Mouse (Mus musculus) telencephalon, adult 2 months (tissue): ENCODE data around the gene Tbc1d23.
A peak's percentile ranks its signal among the peaks of the same experiment; 100 is the strongest.

ENCODE experiments used
- DNase-seq: peaks from one replicate; pipeline ENCODE4 v3.0.0-alpha.2; 2011; ENCODE audit warnings: low read depth, low spot score

Tbc1d23 gene

DNA sequence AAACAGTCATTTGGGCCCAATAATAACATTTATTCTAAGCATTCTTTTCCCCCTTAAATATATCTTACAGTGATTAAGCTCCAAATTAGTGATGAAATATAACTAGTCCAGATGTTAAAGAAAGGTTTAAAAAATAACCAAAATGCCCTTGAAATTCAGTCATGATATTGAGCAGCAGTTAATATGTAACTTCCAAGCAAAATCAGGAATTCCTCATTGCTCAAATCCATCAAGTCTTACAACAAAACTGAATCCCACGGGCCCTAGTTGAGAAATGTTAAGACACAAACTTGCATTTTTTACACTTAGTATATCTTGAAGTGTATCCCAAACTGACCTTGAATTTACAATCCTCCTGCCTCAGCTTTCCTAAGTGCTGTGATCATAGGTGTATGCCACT lies 67.6 kb downstream of the Tbc1d23 start:
- no peak for DNase-seq

DNA sequence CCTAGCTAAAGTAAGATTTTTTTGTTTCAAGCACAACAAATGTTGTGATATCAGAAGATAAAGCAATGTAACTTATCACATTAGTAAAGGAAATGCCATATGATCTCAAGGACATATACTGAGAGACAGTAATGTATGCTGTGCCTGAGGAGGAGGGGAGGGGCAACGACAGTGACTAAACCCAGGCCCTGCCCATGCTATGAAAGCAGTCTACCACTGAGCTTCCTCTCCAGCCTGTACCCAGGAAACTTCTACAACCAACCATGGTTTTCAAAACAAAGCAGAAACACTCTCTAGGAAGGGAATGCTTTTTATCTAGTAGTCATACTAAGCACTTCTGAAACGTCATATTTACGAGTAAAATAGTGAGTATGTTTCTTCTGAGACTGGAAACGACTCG lies 68.5 kb downstream of the Tbc1d23 start:
- no peak for DNase-seq

DNA sequence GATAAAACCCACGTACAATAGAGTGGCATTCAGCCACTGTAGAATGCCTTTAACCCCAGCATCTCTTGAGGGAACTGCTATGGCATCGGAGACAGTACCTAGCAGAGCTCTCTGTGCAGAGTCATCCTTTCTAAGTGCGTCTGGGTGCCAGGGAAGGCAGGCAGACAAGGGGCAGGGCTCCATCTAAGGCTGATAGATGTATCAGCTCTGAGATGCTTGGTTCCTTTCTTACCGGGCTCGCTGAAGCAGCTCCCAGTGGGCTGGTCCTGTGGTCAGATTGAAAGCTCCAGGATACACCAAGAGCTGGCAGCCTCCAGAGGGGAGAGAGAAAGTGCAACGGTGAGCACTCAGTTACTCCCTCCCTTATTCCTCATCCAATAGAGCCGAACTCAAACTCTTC lies 71.5 kb downstream of the Tbc1d23 start:
- no peak for DNase-seq

DNA sequence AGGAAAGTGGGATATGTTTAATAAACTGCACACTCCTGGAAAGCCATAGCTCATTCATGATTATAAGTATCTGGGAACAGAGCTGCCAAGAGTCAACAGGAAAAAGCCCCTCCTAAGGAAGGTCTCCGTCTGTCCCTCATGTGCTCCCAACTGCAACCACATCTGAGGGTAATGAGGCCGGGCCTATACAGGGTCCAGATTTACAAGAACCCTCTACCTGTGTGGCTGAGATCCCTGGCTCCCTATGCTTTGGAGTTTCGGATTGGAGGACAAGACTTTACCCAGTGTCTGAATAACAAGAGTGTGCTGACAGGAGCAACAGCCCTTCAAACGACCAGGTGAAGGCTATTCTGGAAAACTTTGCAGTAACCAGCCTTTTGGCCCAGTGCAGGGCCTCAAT lies 73.6 kb downstream of the Tbc1d23 start:
- DNase-seq: no peak

DNA sequence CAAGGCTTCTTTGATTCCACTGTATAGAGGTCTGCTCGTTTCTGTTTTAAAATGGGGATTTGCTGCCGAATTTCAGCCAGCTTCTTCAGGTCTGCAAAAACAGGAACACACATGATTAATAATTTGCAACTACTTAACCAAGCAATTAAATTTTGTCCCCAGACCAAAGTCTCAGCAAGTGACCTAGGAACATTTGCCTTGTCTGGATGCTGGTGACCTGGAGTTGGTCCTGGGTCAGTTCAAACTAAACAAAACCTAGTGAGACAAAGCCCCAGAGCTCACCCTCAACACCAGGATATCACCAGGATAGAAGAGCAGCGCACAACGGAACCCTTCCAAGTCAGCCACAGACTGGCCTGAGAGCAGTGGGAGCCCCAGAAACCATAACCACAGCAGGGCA lies 74.2 kb downstream of the Tbc1d23 start:
- no peak for DNase-seq

DNA sequence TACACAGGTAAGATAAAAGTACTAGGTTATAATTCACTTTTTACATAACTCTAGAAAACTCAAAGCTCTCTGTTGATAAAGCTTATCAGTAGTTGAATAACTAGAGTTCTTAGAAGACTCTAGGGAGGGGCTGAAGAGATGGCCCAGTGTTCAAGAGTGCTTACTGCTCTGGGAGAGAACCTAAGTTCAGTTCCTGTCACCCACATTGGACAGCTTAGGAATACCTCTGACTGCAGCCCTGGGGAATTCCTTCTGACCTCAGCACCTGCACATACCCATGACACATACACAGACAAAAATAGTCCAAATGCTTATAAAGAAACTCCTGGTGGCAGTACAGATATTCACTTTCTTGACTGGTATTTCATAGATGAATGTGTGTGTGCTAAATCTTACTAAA lies 75.4 kb downstream of the Tbc1d23 start:
- DNase-seq: no peak

DNA sequence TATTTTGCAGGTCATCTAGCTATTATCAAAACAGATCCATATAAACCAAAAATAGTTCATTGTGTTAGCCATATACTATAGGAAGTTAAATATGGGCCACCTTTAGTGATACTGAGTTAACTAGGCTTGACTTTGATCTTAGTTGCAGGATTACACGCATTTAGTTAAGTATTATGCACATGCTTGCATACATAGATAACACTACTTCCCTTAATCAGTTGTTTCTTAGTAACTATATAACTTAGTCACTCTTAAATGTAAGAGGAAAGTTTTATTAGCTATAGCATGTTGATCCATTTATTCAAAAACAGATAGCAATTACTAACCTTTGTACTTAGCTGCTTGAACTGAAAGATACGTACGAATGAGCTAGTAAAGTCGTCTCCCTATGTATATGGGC lies 79.9 kb downstream of the Tbc1d23 start:
- no peak for DNase-seq

GRCm38 (mm10) chr16:57144741-57145140 lies 86.6 kb downstream of the Tbc1d23 start:
- no peak for DNase-seq

- no peak for DNase-seq
Measured at GRCm38 (mm10) chr16:57133611-57134010, 97.7 kb downstream of the Tbc1d23 start.

DNA sequence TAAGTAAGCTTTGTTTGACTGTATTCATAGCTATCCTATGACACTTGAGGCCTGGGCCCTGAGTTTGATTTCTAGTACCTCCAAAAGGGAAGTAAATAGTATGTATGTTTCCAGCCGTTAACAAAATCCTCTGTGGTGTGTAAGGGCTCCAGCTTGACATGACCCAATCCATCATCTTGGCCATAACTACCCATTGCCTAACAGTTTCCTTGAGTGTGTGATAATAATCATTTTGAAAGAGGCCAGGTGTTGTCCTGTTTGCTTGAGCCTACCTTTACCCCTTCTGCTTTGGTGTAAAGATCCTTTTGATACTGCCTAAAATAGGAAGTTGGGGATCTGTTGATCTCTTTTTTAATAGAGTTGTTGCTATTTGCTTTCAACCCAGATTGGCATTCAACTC lies 99.0 kb downstream of the Tbc1d23 start:
- no peak for DNase-seq

DNA sequence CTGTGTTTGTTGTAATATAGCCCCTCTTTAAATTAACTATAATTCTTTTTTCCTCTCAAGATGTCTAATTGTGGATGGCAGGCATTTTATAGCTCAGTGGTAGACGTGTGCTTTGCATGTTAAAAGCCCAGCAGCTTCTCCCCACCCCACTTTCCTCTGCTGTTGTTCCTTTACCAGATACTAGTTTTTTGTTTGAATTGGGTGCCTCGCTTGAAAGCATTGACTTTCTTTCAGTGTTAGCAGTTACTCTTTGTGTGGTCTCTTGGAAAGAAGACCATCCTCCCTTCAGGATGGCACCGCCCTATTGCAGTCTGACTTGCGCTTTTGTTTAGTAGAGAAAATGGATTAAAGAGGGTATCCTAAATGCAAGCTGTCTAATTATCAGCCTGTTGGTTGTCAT lies 99.8 kb downstream of the Tbc1d23 start:
- DNase-seq: no peak

- no peak for DNase-seq
Measured at GRCm38 (mm10) chr16:57130752-57131400, 100.4 kb downstream of the Tbc1d23 start.

DNA sequence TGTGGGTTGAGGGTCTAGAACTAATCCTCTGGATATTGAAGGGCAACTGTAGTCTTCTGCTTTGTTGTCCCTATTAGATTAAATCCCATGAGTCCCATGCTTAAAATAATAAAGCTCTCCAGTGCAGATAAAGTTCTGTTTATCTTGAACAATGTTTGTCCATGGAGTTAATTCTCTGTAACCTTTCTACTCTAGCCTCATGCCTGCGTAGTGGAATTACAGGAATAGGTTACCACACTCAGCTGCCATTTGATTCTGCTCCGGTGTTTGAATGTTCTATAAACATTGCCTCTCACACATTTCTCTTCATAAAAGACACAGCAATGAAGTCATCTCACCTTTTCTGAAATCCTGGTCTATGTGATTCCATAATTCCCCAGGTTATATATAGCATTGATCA lies 103.5 kb downstream of the Tbc1d23 start:
- no peak for DNase-seq

DNA sequence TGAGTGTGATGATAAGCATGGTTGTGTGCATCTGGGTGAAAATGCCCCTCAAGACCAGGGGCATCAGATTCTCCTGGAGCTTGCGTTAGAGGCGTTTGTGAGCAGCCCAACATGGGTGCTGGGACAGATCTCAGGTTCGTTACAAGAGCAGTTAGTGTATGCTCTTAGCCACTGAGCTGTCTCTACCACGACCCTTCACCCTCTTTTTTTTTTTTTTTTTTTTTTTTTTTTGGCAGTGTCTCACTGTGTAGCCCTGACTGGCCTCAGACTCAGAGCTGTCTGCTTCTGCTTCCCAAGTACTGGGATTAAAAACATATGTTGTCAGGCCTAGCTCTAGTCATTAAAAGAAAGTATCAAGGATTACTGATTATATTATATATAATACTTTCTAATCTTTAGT lies 105.0 kb downstream of the Tbc1d23 start:
- DNase-seq: no peak

- no peak for DNase-seq
Measured at GRCm38 (mm10) chr16:57122682-57123445, 108.4 kb downstream of the Tbc1d23 start.

- DNase-seq: no peak
Measured at GRCm38 (mm10) chr16:57121816-57122415, 109.4 kb downstream of the Tbc1d23 start.

GRCm38 (mm10) chr16:57120913-57121815 lies 110.1 kb downstream of the Tbc1d23 start, which contains the start of gene Tomm70a:
Gene Tomm70a, plus strand, starts transcription at chr16:57121703.
- peak; percentile 99 for DNase-seq
